14 mouse cellular contexts compared by ENCODE assay signal in genomic region chr19:40698103-40698853, GRCm38 (mm10). TPM values are rescaled to one million over a fixed set of nuclear protein-coding genes. Genes with fewer than 3 reads are reported as not detected.
DNase-seq lines count a peak whose midpoint lies in the region; ATAC-seq and TF ChIP-seq lines count a peak whose summit lies in the region.
"Had no signal": no experiment of that assay in that cellular context is flagged by ENCODE, and none has a peak within 500 bp of the region (broad histone marks: within the 10 kb centered on the region; RNA-seq: fewer than 3 reads in every experiment).

No protein-coding gene starts in this region.

- no peak overlapping the region for H3K9ac ChIP-seq in intestine, embryonic 16.5 days (ENCODE audit: low read depth, low read length)
- H3K9ac ChIP-seq: hindbrain, embryonic 15.5 days; liver, embryonic 12.5 days had no signal

- H3K4me3 ChIP-seq in gastrocnemius, adult 2 months: no peak overlapping the region
- no peak overlapping the region for H3K4me3 ChIP-seq in intestine, embryonic 16.5 days (ENCODE audit: low read length)
- H3K4me3 ChIP-seq: hindbrain, embryonic 15.5 days; liver, embryonic 12.5 days; megakaryocyte, embryonic 14.5 days had no signal

- H3K4me2 ChIP-seq in intestine, embryonic 16.5 days (ENCODE audit: low read depth, low read length): no peak overlapping the region
- H3K4me2 ChIP-seq: hindbrain, embryonic 15.5 days; liver, embryonic 12.5 days had no signal

- WGBS in intestine, embryonic 16.5 days: 66% methylated on average over 13 of the region's 13 CpGs

- H3K4me1 ChIP-seq in intestine, embryonic 16.5 days (ENCODE audit: control insufficient read depth, insufficient read depth, low read length): peaks cover 4% of the 10 kb centered on the region; the same call in 1 of the 2 replicates
- H3K4me1 ChIP-seq: hindbrain, embryonic 15.5 days; liver, embryonic 12.5 days had no signal

- DNase-seq in gastrocnemius, adult 2 months: peak; percentile 50
- no peak for DNase-seq in gastrocnemius, postnatal 14 days
- peak; percentile 61 to 78 for DNase-seq in heart, adult 9 months (ENCODE audit: low spot score in 2 of 2)
- peak; percentile 37 for DNase-seq in kidney, postnatal 10 days
- DNase-seq in lung, postnatal 25 days (ENCODE audit: low spot score): peak; percentile 80
- no peak for DNase-seq in urinary bladder, postnatal 25 days (ENCODE audit: low spot score)
- no peak for DNase-seq in spleen, postnatal 36 days (ENCODE audit: low spot score in 2 of 2)
- DNase-seq: layer of hippocampus, adult 9-11 months; thymus, postnatal 14 days had no signal

- intact Hi-C loops in gastrocnemius, adult 2 months (cut with DNase I): no loop called here
- intact Hi-C loops in gastrocnemius, postnatal 14 days (cut with DNase I; ENCODE audit: low total_unique reads): no loop called here

- no peaks in the 10 kb centered on the region for H3K36me3 ChIP-seq in intestine, embryonic 16.5 days (ENCODE audit: control insufficient read depth, insufficient read depth, low read length)
- H3K36me3 ChIP-seq: hindbrain, embryonic 15.5 days; liver, embryonic 12.5 days had no signal

- no peak for ATAC-seq in intestine, embryonic 16.5 days
- ATAC-seq: liver, embryonic 12.5 days had no signal

- no peak for TF ChIP-seq CTCF in gastrocnemius, adult 2 months (IDR thresholded peaks at IDR 0.05)

- H3K9me3 ChIP-seq in intestine, embryonic 16.5 days (ENCODE audit: control insufficient read depth, low read length): no peaks in the 10 kb centered on the region
- H3K9me3 ChIP-seq: hindbrain, embryonic 15.5 days; liver, embryonic 12.5 days; megakaryocyte, embryonic 14.5 days had no signal

- peak overlapping the region; percentile 72 for H3K27ac ChIP-seq in gastrocnemius, adult 2 months
- no peak overlapping the region for H3K27ac ChIP-seq in intestine, embryonic 16.5 days (ENCODE audit: low read length)
- H3K27ac ChIP-seq: hindbrain, embryonic 15.5 days; liver, embryonic 12.5 days had no signal

- no peaks in the 10 kb centered on the region for H3K27me3 ChIP-seq in intestine, embryonic 16.5 days (replicated peaks; ENCODE audit: control insufficient read depth, insufficient read depth, low read length)
- H3K27me3 ChIP-seq: hindbrain, embryonic 15.5 days; liver, embryonic 12.5 days had no signal

RNA-seq across cellular contexts. Expression of gene Cc2d2b, which starts 50.3 kb away (rescaled TPM):
- total RNA-seq in gastrocnemius, adult 2 months (2021): not detected
- total RNA-seq in gastrocnemius, postnatal 14 days (2021): not detected
- polyA plus RNA-seq in intestine, embryonic 16.5 days (2015; fragmentation: Nextera tagmentation; extraction: Ambion mirVana): not detected in 2 replicates
- total RNA-seq: MEL had no signal

Comparison
In these comparisons a context has a peak if more than half of its experiments do, and no peak if none do; other contexts are left out.
1. DNase-seq: peak in gastrocnemius, adult 2 months (single experiment), heart, adult 9 months (2 of 2), kidney, postnatal 10 days (single experiment) and lung, postnatal 25 days (single experiment); none in gastrocnemius, postnatal 14 days (single experiment), urinary bladder, postnatal 25 days (single experiment) and spleen, postnatal 36 days (0 of 2).